Mouse (Mus musculus) thymus, postnatal 14 days (tissue): ENCODE results near the gene Il18.
"Not testable (repeated sequence)": the region's sequence is repeated elsewhere in the genome, so short reads cannot be mapped to it uniquely, and the experiment has no call there.

Experiments
- DNase-seq: peaks from one replicate; pipeline ENCODE4 v3.0.0; 2021

The Il18 gene

DNA sequence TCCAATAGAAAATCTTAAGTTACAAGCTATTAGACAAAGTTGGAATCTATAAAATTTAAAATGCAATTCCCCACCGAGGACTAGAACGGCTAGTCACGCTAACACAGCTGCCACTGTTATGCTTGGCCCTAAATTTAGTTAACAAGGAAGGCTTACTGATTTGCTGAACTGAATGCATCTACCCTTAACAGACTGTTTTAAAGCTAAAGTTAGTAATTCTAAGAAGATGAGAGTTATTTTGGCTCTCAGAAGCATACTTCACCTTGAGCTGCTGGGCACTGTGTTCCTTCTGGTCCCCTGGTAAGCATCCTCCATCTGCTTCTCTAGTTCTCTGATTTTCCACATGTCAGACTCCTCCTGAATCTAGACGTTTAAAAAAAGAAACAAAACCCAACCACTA is 57.5 kb downstream of the Il18 start:
- no peak for DNase-seq

DNA sequence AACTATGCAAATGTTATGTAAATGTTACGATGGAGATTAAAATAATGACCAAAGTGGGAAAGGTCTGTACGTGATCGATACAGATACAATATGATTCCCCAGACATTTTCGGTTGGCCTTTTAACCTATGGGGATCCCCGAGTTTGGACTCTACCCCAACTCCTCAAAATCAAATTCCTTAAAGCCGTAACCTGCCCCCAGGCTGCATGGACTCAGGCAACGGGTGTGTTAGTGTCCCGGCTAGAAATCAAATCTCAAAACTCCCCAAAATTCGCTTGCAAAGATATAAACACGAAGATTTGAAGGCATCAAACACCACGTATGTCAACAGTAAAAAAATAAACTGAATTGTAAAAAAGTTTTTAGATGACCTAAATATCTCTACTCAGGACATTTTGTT is 61.5 kb downstream of the Il18 start:
- DNase-seq, result no peak

DNA sequence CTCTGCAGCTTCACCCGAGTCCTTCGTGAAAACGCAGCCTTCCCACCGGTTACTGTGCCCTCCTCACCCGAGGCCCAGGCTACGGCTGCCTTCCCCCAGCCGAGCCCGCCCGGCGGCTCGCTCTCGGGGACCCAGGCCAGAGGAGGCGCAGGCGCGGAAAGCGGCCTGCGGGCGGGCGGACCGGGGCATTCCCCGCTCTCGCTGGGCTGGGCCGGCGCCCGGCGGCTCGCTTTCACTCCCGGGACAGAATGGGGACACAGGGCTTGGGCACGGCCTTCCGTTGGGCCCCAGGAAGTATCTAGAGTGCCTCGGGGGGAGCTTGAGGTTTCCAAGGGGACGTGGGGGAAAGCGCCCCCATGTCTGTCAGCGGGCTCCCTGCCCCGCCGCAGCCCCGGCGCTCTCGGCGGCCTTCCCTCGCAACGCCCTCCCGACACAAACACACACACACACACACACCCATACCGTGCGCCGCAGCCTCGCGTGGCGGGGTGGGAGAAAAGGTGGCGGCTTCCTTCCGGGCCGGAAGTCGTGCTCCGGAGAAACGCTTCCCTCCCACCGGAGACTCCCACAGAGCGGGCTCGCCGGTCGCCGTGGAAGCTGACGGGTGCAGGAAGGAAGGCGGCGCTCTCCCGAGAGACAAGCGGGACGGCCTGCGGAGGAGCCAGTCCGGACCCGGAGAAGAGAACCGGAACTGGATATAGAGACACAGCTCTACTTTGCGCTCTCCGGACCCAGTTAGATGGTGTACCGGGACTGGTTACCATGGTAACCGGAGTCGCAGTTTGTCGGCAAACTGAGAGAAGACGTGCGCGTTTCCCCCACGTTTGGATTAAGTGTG is 62.4 kb downstream of the Il18 start, which contains the start of the genes Pih1d2 and Nkapd1:
Gene Pih1d2, plus strand, starts transcription at position 556 of the 838 bp plus-strand sequence.
Gene Nkapd1, minus strand, starts transcription at position 699 of the 838 bp plus-strand sequence.
- peak; percentile 87 for DNase-seq

DNA sequence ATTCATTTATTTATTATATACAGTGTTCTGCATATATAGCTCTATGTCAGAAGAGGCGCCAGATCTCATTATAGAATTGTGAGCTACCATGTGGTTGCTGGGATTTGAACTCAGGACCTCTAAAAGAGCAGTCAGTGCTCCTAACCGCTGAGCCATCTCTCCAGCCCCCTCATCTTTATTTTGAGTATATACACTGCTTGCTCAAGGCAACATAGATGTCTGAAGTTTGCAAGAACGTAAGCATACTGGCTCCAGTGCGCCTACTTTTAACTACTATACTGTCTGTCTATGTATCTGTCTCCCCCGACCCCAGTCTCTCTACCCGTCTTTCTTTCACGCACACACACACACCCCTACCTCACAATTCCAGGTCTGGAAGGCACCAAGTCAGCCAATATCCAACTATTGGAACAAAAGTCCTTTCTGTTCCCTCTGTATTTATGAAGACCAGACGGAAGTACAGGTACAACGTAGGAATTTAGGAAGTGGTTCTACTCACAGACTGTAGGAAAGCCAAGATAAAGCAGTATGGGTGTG is 63.2 kb downstream of the Il18 start:
- DNase-seq, result no peak

DNA sequence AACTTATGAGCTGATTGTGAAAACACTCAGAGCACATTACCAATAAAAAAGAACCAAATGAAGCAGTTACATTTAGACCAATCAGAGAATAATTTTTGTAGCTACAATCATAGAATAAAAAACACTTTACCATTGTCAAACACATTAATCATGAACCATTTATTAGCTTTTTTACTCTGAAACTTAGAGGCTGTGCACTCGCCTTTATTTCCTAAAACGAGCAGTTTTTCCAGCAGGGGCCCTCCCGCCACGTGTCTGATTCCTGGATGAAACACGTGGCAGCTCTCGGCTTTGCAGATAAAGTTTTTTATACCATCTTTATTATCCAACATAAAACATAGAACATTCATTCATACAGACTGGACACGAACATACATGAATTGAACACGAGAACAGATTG is 76.3 kb downstream of the Il18 start:
- DNase-seq, result not testable (repeated sequence)
